Mouse (Mus musculus) kidney, postnatal 0 days (tissue): Measurements from ENCODE around the gene Gusb. TPM values are rescaled to one million over a fixed set of nuclear protein-coding genes. Genes with fewer than 3 reads are reported as not detected.

ENCODE experiments used
- ATAC-seq: fragments of 200-750 bp; cut with Nextera tagmentation; replicated peaks from 2 replicates; pipeline ENCODE4 v1.8.0; 2017; ENCODE audit warnings: low read depth, moderate number of reproducible peaks, moderate TSS enrichment, moderate library complexity; ENCODE audit not compliant: low FRiP score
- DNase-seq: peaks from one replicate; pipeline ENCODE4 v3.0.0-alpha.2; 2016; ENCODE audit warnings: low spot score
- H3K27ac ChIP-seq: fragments of 300-500 bp; sonication (generic); 2 replicates; pipeline ENCODE4 v1.5.1; 2014; ENCODE audit warnings: mild to moderate bottlenecking
- H3K27me3 ChIP-seq: fragments of 300-500 bp; sonication (generic); 2 replicates; pipeline ENCODE4 v1.6.1; 2014; ENCODE audit warnings: low read length, mixed read lengths; ENCODE audit not compliant: insufficient read depth
- H3K36me3 ChIP-seq: fragments of 300-500 bp; sonication (generic); 2 replicates; pipeline ENCODE4 v1.6.1; 2014; ENCODE audit warnings: low read length, mixed read lengths; ENCODE audit not compliant: insufficient read depth
- H3K4me1 ChIP-seq: fragments of 300-500 bp; sonication (generic); replicated peaks from 2 replicates; pipeline ENCODE4 v1.6.1; 2014; ENCODE audit warnings: antibody characterized with exemption, low read length, mixed read lengths; ENCODE audit not compliant: insufficient read depth
- H3K4me2 ChIP-seq: fragments of 300-500 bp; sonication (generic); 2 replicates; pipeline ENCODE4 v1.6.1; 2014; ENCODE audit warnings: mild to moderate bottlenecking, low read length, moderate library complexity, mixed read lengths
- H3K4me3 ChIP-seq: fragments of 300-500 bp; sonication (generic); replicated peaks from 2 replicates; pipeline ENCODE4 v1.5.1; 2014; ENCODE audit warnings: low read depth, low read length
- H3K9ac ChIP-seq: fragments of 300-500 bp; sonication (generic); 2 replicates; pipeline ENCODE4 v1.6.1; 2014; ENCODE audit warnings: low read depth, low read length
- H3K9me3 ChIP-seq: fragments of 300-500 bp; sonication (generic); replicated peaks from 2 replicates; pipeline ENCODE4 v1.6.1; 2016; ENCODE audit warnings: low read length, inconsistent platforms, mixed read lengths
- CTCF ChIP-seq: IDR thresholded peaks from 2 replicates; pipeline ENCODE4 v1.5.1; 2016; ENCODE audit warnings: antibody characterized with exemption, low read depth, mild to moderate bottlenecking, moderate library complexity
- WGBS: fragments of 180-500 bp; shearing (Covaris S2); extraction: QIAGEN DNeasy Blood & Tissue Kit; methylation state at CpG from one replicate; pipeline ENCODE4 v1.1.7; 2014; 5-methylcytosine and 5-hydroxymethylcytosine counted together
- polyA plus RNA-seq: library from polyadenylated mRNA; unstranded; fragments of >200 nt; fragmentation: Nextera tagmentation; extraction: Ambion mirVana; gene quantifications from 2 replicates; pipeline ENCODE4 v1.2.1, GENCODE M21; 2015

Gene Gusb
- polyA plus RNA-seq, 1 experiment from 2014 or later: 52.7 TPM

DNA sequence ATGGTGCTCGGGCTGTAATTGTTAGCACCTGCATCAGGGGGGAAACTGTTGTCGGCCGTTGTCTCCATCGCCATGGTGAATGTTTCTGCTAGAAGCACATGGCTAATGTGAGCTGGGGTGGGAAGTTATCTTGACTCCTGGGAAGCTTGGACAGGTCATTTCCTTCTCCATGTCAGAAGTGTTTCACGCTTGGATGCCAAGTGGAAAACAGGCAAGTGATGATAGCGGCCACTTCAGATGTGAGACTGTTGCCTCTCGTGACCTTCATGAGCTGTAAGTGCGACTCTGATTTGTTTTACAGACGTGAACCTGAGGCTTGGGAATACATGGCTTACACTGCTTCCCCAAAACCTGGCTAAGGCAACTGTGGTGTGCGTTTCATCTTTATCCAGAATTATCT, 43.7 kb upstream of the Gusb start:
- DNase-seq: no peak
- H3K27ac ChIP-seq: no peak overlapping the region
- no peaks in the 10 kb centered on the region; the same call in 1 of the 2 replicates for H3K4me1 ChIP-seq
- ATAC-seq: no peak
- H3K9me3 ChIP-seq: no peaks in the 10 kb centered on the region
- H3K9ac ChIP-seq: no peak overlapping the region
- H3K4me2 ChIP-seq: no peak overlapping the region
- H3K36me3 ChIP-seq: peaks cover 27% of the 10 kb centered on the region; the same call in 1 of the 2 replicates
- H3K27me3 ChIP-seq: no peaks in the 10 kb centered on the region
- WGBS: 78% methylated on average over 10 of the region's 10 CpGs
- TF ChIP-seq CTCF: no peak
- no peak overlapping the region for H3K4me3 ChIP-seq

DNA sequence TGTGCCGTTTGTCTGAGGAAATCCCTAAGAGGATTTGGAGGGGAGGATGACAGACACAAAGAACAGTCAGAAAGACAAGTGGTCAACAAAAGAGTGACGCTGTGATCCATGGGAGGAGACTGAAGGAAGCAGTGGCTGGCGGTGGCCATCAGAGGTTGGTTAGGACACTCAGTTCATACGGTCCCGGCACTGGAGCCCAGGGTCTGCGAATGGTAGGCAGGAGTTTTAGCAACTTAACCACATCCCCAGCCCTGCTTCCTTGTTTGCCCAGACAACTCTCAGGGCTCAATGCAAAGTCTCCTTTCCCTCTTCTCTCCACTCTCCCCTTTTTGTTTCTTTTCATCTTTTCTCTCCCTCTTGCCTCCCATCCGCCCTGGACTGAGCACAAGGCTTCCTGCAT, 43.3 kb upstream of the Gusb start:
- H3K36me3 ChIP-seq: peaks cover 25% of the 10 kb centered on the region; the same call in 1 of the 2 replicates
- WGBS: 88% methylated on average over 7 of the region's 7 CpGs
- no peaks in the 10 kb centered on the region for H3K9me3 ChIP-seq

DNA sequence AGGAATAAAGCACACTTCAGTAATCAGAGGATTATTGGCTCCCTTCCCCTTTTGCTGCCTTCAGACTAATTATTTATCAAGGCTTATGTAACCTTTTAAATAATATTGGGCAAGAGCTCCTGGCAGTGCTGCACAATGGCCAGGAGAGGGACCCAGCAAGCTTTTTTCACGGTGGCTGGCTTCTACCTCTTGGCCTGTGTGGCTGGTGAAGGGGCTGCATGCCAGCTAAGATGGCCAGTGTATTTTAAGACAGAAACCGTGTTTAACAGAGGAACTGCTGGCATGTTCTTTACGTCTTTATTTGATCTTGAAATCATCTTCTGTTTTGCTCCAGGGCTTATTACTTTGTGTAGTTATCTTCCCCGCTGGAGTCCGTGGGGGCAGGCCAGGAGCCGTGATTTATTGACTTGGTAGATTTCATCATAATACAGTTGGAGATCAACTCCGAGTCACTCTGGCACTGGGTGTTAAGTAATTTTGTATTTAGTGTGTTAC, 41.4 kb upstream of the Gusb start:
- Histone ChIP-seq H3K36me3 (peaks cover 31% of the 10 kb centered on the region; the same call in 1 of the 2 replicates), H3K9me3 (no peaks in the 10 kb centered on the region), H3K9ac (no peak overlapping the region), H3K4me3 (no peak overlapping the region), H3K4me2 (no peak overlapping the region), H3K27ac (no peak overlapping the region), H3K27me3 (no peaks in the 10 kb centered on the region), H3K4me1 (no peaks in the 10 kb centered on the region; the same call in 1 of the 2 replicates)
- no peak for ATAC-seq
- 62% methylated on average over 7 of the region's 7 CpGs for WGBS
- TF ChIP-seq CTCF: peak; percentile 77
- peak; percentile 79 for DNase-seq

More for the DNA sequence above, 43.3 kb upstream of the Gusb start:
- no peak for TF ChIP-seq CTCF
- ATAC-seq: no peak
- H3K4me2 ChIP-seq: no peak overlapping the region
- no peak for DNase-seq
- no peaks in the 10 kb centered on the region; the same call in 1 of the 2 replicates for H3K4me1 ChIP-seq
- H3K9ac ChIP-seq: no peak overlapping the region
- H3K4me3 ChIP-seq: no peak overlapping the region
- no peaks in the 10 kb centered on the region for H3K27me3 ChIP-seq
- H3K27ac ChIP-seq: no peak overlapping the region

DNA sequence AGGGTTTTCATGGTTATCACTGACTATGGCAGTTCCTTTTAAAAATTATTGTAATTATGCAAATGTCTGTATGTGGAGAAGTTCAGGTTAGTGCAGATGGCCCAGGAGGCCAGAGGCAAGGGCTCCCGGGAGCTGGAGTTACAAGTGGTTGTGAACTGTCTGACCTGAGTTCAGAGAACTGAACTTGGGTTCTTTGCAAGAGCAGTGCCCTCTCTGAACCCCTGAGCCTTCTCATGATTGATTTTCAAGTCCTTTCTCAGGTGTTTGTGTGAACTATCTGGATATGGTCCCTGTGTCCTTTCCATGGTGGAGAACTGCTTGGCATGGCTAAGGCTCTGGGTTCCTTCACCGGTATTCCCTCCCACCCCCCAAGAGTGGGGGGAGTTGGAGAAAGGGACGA, 40.9 kb upstream of the Gusb start:
- WGBS: 82% methylated on average over 3 of the region's 3 CpGs
- DNase-seq: no peak

DNA sequence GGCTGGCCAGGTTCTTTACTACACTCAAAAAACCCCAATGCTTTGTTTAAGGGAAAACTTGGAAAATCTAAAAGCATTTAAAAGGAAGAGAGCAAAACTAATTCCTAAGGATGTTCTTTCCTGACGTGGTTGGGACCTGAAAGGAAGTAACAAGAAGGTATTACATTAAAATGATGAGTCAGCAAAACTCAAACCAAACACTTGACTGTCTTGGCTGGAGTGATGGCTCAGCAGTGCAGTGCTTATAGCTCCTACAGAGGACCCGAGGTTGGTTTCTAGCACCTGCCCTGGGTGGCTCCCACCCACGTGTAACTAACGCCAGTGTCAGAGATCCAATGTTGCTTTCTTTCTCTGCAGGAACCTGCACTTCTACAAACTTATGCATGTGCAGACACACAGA, 38.4 kb upstream of the Gusb start:
- H3K36me3 ChIP-seq: peaks cover 35% of the 10 kb centered on the region
- TF ChIP-seq CTCF: no peak
- WGBS: 81% methylated on average over 4 of the region's 4 CpGs
- DNase-seq (no peak), ATAC-seq (no peak)
- no peaks in the 10 kb centered on the region for H3K4me1 ChIP-seq
- no peak overlapping the region for H3K9ac ChIP-seq
- H3K9me3 ChIP-seq: no peaks in the 10 kb centered on the region
- no peaks in the 10 kb centered on the region for H3K27me3 ChIP-seq
- no peak overlapping the region for H3K4me3 ChIP-seq
- H3K27ac ChIP-seq: no peak overlapping the region
- H3K4me2 ChIP-seq: no peak overlapping the region

More for the DNA sequence above, 40.9 kb upstream of the Gusb start:
- H3K9ac ChIP-seq: no peak overlapping the region
- peaks cover 30% of the 10 kb centered on the region; the same call in 1 of the 2 replicates for H3K36me3 ChIP-seq
- no peak overlapping the region for H3K27ac ChIP-seq
- no peaks in the 10 kb centered on the region for H3K9me3 ChIP-seq
- no peak overlapping the region for H3K4me2 ChIP-seq
- no peaks in the 10 kb centered on the region; the same call in 1 of the 2 replicates for H3K4me1 ChIP-seq
- H3K27me3 ChIP-seq: no peaks in the 10 kb centered on the region
- no peak overlapping the region for H3K4me3 ChIP-seq
- no peak for TF ChIP-seq CTCF
- no peak for ATAC-seq

DNA sequence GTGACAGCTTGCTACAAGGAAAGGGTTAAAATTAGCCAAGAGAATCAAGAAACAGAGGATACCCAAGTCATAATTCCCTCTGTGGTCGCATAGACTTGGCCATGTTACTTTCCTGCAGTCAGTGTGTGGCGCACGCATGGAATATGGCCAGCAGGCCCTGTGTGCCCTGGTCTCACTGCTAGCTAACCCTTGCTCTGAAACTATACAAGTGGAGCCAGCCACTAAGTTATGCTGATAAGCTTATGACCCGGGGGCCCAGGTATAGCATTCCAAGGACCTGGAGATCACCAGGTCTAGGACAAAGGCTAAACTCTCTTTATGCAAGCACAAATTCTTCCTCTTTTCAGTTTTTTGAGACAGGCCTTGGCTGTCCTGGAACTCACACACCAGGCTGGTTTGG, 37.9 kb upstream of the Gusb start:
- Histone ChIP-seq H3K27me3 (no peaks in the 10 kb centered on the region), H3K9me3 (no peaks in the 10 kb centered on the region), H3K27ac (no peak overlapping the region), H3K9ac (no peak overlapping the region), H3K4me3 (no peak overlapping the region), H3K4me1 (no peaks in the 10 kb centered on the region), H3K36me3 (peaks cover 34% of the 10 kb centered on the region), H3K4me2 (no peak overlapping the region)
- WGBS: 91% methylated on average over 4 of the region's 4 CpGs
- no peak for ATAC-seq
- no peak for TF ChIP-seq CTCF
- no peak for DNase-seq
